Mouse (Mus musculus) heart, adult 9 months (tissue): ENCODE data around the gene Zfp74.
"Not testable (repeated sequence)": the region's sequence is repeated elsewhere in the genome, so short reads cannot be mapped to it uniquely, and the experiment has no call there.

Experiments used
- DNase-seq, 2 experiments: peaks; one replicate each; pipeline ENCODE4 v3.0.0; 2022; ENCODE audit warnings: low spot score in 2 of 2

Zfp74 gene

GRCm38 (mm10) chr7:29953513-29954401, at the start of gene Zfp74:
Zfp74 (minus strand) TSS chr7:29954089.
- peak; percentile 72 to 80 for DNase-seq

- no peak for DNase-seq
Measured at GRCm38 (mm10) chr7:30000601-30001000, 46.7 kb upstream of the Zfp74 start.

- no peak for DNase-seq
Measured at GRCm38 (mm10) chr7:29995134-29995533, 41.2 kb upstream of the Zfp74 start.

- no peak for DNase-seq
Measured at GRCm38 (mm10) chr7:29993340-29993739, 39.5 kb upstream of the Zfp74 start.

GRCm38 (mm10) chr7:29992698-29993097, 38.8 kb upstream of the Zfp74 start:
- no peak for DNase-seq

GRCm38 (mm10) chr7:29989031-29989430, 35.1 kb upstream of the Zfp74 start:
- no peak for DNase-seq

GRCm38 (mm10) chr7:29987551-29987950, 33.7 kb upstream of the Zfp74 start:
- DNase-seq: no peak

GRCm38 (mm10) chr7:29986101-29986500, 32.2 kb upstream of the Zfp74 start:
- no peak for DNase-seq

- peak; percentile 95 for DNase-seq
Measured at GRCm38 (mm10) chr7:29983690-29984380, 29.9 kb upstream of the Zfp74 start, which contains the start of gene Zfp568. Zfp568 (plus strand) TSS chr7:29983955.

GRCm38 (mm10) chr7:29983340-29983689, 29.4 kb upstream of the Zfp74 start:
- DNase-seq: no peak

- DNase-seq: peak in 1 of 2 experiments; percentile 13
Measured at GRCm38 (mm10) chr7:29982931-29983330, 29.0 kb upstream of the Zfp74 start.

GRCm38 (mm10) chr7:29982341-29982740, 28.5 kb upstream of the Zfp74 start:
- no peak for DNase-seq

GRCm38 (mm10) chr7:29981860-29982259, 28.0 kb upstream of the Zfp74 start:
- DNase-seq: no peak

- DNase-seq: no peak
Measured at GRCm38 (mm10) chr7:29981455-29981854, 27.6 kb upstream of the Zfp74 start.

- DNase-seq: no peak
Measured at GRCm38 (mm10) chr7:29980761-29981160, 26.9 kb upstream of the Zfp74 start.

GRCm38 (mm10) chr7:29970686-29971085, 16.8 kb upstream of the Zfp74 start:
- DNase-seq: no peak

GRCm38 (mm10) chr7:29965115-29965810, 11.4 kb upstream of the Zfp74 start:
- not testable (repeated sequence) for DNase-seq

GRCm38 (mm10) chr7:29959004-29959403, 5.1 kb upstream of the Zfp74 start:
- no peak for DNase-seq

- no peak for DNase-seq
Measured at GRCm38 (mm10) chr7:29958125-29958724, 4.3 kb upstream of the Zfp74 start.

GRCm38 (mm10) chr7:29956257-29956656, 2.4 kb upstream of the Zfp74 start:
- peak in 1 of 2 experiments; percentile 10 for DNase-seq

GRCm38 (mm10) chr7:29954731-29955130, 842 bp upstream of the Zfp74 start:
- DNase-seq: peak in 1 of 2 experiments; percentile 23

- DNase-seq: no peak
Measured at GRCm38 (mm10) chr7:29953086-29953485, 803 bp downstream of the Zfp74 start.
